Mouse (Mus musculus) E14TG2a.4 (cell line): ENCODE measurements around the gene Tmem178b.

ENCODE experiments used
- H3K27me3 ChIP-seq: 2 replicates; pipeline ENCODE4 v1.6.1; 2014; ENCODE audit warnings: low read length, control low read depth; ENCODE audit not compliant: insufficient read depth
- H3K36me3 ChIP-seq: 2 replicates; pipeline ENCODE4 v1.6.1; 2014; ENCODE audit warnings: low read length, control low read depth; ENCODE audit not compliant: insufficient read depth
- H3K4me1 ChIP-seq: replicated peaks from 2 replicates; pipeline ENCODE4 v1.6.1; 2014; ENCODE audit warnings: low read depth, low read length, control low read depth
- H3K4me3 ChIP-seq: replicated peaks from 2 replicates; pipeline ENCODE4 v1.5.1; 2014; ENCODE audit warnings: mild to moderate bottlenecking, low read length
- H3K9me3 ChIP-seq: 2 replicates; pipeline ENCODE4 v1.6.1; 2014; ENCODE audit warnings: low read length, control low read depth
- CTCF ChIP-seq: conservative IDR thresholded peaks from 2 replicates; pipeline ENCODE4 v1.5.1; 2014; ENCODE audit warnings: low read length
- NANOG ChIP-seq: IDR thresholded peaks from 2 replicates; pipeline ENCODE4 v1.6.1; 2014; ENCODE audit warnings: borderline replicate concordance, low read length, mixed read lengths
- POU5F1 ChIP-seq: IDR thresholded peaks from 2 replicates; pipeline ENCODE4 v1.6.1; 2014; ENCODE audit warnings: low read length, borderline replicate concordance

Tmem178b gene

DNA sequence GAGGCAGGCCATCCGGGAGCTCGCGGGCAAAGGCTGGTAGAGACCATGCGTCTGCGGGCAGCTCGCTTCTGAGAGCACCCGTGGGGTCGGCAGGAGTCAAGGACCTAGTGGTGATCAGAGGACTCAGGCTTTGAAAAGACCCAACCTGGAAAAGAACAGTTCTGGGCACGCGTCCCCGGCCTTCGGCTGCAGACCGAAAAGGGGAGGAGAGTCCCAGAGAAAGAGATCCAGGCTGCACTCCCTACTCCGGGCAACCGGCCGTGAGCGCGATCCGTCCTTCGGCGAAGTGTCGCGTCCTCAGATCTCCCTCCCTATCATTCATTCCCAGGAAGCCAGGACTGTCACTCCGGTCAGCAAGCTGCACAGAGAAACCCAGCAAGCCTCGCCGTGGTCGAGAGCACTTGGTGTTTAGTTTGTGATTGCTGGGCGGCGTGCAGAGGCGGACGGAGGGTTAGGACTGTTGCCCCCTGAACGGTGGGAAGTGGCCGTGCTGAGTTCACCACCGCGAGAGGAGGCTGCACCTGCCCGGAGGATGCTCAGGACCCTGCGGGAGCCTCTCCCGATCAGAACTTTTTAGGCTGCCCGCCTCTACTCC lies 668 bp upstream of the Tmem178b start:
- Histone ChIP-seq H3K27me3 (peaks cover 75% of the 10 kb centered on the region), H3K4me1 (peaks cover 38% of the 10 kb centered on the region), H3K9me3 (no peaks in the 10 kb centered on the region), H3K36me3 (no peaks in the 10 kb centered on the region), H3K4me3 (peak overlapping the region; percentile 84)
- no peak for TF ChIP-seq CTCF
- TF ChIP-seq POU5F1 = no peak
- TF ChIP-seq NANOG = no peak

DNA sequence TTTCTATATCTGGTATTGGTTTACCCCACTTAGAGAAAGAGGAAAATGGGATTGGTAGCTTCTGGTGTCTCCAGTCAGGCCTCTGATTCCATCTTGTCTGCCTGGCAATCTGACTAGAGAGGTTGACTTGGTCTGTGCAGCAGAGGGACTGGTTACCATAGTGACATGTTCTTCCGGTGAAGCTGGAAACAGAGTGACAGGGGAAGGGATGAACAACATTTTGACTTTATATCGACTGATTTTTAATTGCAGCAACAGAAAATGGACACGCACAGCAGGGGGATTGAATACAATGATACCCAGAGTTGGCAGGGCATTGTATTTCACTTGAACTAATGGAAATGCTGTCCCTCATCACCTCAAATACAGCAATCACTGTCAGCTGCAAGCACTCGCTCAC lies 2.1 kb downstream of the Tmem178b start:
- Histone ChIP-seq H3K9me3 (no peaks in the 10 kb centered on the region), H3K27me3 (peaks cover 54% of the 10 kb centered on the region), H3K4me1 (peaks cover 45% of the 10 kb centered on the region), H3K4me3 (no peak overlapping the region), H3K36me3 (no peaks in the 10 kb centered on the region)
- no peak for TF ChIP-seq NANOG
- no peak for TF ChIP-seq CTCF
- TF ChIP-seq POU5F1 = no peak

DNA sequence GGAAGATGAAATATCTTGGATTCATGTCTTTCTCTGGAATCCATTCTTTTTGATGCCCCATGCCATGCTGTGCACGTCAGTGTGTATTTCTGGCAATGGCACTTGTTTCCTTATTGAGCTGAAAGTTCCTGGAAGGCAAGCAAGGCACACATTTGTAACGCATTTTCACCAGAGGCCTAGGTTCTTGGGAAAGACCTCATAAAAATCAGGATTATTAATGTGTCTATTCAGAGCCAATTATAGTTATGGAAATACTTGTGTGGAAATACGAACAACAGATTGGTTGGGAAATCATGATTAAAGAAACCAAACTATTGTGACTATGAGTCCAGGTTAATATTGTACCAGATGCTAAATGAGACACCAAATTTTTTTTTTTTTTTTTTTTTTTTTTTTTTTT lies 3.4 kb downstream of the Tmem178b start:
- Histone ChIP-seq H3K4me1 (peaks cover 33% of the 10 kb centered on the region), H3K9me3 (no peaks in the 10 kb centered on the region), H3K36me3 (no peaks in the 10 kb centered on the region), H3K4me3 (no peak overlapping the region), H3K27me3 (peaks cover 42% of the 10 kb centered on the region)
- TF ChIP-seq CTCF (no peak), NANOG (no peak), POU5F1 (no peak)

DNA sequence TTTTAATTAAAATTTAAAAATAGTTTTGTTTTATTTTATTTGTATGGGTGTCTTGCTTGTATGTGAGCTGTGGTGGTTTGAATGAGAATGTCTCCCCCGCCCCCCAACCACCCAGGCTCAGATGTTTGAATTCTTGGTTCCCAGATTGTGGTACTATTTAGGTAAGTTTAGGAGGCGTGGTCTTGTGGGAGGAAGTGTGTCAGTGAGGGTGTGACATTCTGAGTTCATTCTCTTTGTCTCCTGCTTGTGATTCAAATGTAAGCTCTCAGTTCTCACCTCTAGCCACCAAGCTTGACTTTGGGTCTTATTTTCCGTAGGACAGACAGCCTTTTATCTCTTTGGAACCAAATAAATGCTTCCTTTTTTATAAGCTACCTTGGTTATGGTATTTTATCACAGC lies 17.7 kb downstream of the Tmem178b start:
- Histone ChIP-seq H3K4me1 (peaks cover 36% of the 10 kb centered on the region), H3K9me3 (0 out of 2 replicates have a peak, but pooled peaks cover 7% of the 10 kb centered on the region), H3K36me3 (no peaks in the 10 kb centered on the region), H3K4me3 (no peak overlapping the region), H3K27me3 (no peaks in the 10 kb centered on the region)
- TF ChIP-seq CTCF = no peak
- peak; percentile 42; the same call in 1 of the 2 replicates for TF ChIP-seq NANOG

DNA sequence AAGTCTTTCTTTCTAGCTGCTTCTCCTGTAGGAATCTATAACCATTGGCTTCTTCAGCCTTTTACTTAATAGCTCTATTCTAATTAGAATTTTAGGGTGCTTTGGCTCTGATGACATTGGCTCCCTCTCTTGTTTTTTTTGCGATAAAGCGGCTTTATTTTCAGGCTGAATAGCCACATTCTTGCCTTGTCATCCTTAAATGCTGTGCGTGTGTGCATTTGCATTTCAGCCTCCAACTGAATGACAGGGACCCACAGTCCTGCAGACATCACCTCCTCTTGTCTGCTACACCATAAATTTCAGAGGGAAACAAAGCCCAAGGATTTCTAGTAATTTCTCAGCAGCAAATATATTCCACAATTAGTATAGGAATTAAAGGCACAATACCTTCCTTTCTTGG lies 23.4 kb downstream of the Tmem178b start:
- no peaks in the 10 kb centered on the region for H3K9me3 ChIP-seq
- no peaks in the 10 kb centered on the region for H3K27me3 ChIP-seq
- no peak for TF ChIP-seq POU5F1
- TF ChIP-seq CTCF = no peak
- TF ChIP-seq NANOG = no peak
- H3K4me1 ChIP-seq = peaks cover 10% of the 10 kb centered on the region
- H3K4me3 ChIP-seq = no peak overlapping the region
- no peaks in the 10 kb centered on the region for H3K36me3 ChIP-seq

DNA sequence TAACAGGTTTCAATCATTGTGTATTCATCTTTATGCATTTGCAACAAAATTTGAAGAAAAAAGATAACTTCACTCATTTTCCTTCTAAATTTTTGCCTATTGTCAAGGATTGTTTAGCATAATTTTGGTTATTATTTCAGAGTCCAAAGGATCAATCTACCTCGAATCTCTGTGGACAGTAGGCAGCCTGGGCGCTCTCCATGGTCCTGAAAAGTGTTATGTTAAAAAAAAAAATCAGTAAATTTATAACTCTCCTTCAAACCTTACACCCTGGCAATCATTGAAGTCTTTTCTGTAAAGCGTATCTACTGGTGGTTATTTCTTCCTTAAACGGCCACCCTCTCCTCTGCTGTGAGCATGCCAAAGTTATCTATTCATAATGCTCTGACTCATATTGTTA lies 26.2 kb downstream of the Tmem178b start:
- Histone ChIP-seq H3K9me3 (no peaks in the 10 kb centered on the region), H3K27me3 (no peaks in the 10 kb centered on the region), H3K4me3 (no peak overlapping the region), H3K4me1 (peaks cover 4% of the 10 kb centered on the region; the same call in 1 of the 2 replicates), H3K36me3 (no peaks in the 10 kb centered on the region)
- TF ChIP-seq POU5F1 = no peak
- no peak for TF ChIP-seq NANOG
- TF ChIP-seq CTCF = no peak

DNA sequence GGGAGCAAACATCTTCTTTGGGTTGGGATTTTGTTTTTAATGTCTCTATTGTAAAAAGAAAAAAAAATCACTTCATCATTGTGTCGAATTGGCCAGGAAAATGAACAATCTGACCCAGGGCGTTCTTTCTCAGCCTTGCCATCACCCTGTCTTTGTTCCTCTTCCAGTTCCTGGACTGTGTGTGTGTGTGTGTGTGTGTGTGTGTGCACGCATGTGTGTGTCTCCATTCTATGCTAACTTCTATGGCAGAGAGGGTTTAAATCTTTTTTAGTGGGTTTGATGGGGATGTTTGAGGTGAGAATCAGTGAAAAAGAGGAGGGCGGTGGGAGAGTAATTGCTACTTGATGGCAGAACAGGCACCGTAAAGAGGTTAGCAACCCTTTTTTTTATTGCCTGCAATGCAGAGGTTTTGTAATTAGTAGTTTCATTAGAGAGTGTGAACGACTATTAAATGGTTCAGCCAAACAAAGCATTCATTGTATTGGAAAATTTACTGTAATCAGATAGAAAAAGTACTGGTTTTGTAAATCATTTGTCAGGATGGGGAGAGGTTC lies 30.2 kb downstream of the Tmem178b start:
- Histone ChIP-seq H3K27me3 (no peaks in the 10 kb centered on the region), H3K4me3 (no peak overlapping the region), H3K4me1 (peaks cover 4% of the 10 kb centered on the region; the same call in 1 of the 2 replicates), H3K9me3 (no peaks in the 10 kb centered on the region), H3K36me3 (no peaks in the 10 kb centered on the region)
- TF ChIP-seq CTCF = no peak
- no peak for TF ChIP-seq NANOG
- TF ChIP-seq POU5F1 = no peak

DNA sequence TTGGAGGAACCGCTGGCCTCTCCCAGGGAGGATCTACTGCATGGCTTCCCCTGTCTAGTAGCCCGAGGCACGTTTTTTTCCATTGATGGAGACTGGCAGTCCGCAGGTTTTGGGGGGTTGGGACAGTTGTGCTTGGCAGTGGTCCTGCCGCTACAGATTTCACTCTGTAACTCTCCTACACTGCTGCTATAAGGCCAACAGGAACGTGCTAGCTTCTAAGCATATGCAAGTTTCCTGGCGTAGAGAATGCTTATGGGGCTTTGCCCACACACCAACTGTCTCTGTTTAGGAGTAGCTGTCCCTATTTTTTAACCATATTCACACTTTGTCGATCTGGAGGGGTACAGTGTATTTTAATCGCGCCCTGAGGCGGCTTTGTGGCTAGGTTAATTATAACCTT lies 30.8 kb downstream of the Tmem178b start:
- Histone ChIP-seq H3K36me3 (no peaks in the 10 kb centered on the region), H3K4me3 (no peak overlapping the region), H3K27me3 (0 out of 2 replicates have a peak, but pooled peaks cover under 1% of the 10 kb centered on the region), H3K9me3 (no peaks in the 10 kb centered on the region), H3K4me1 (peaks cover 4% of the 10 kb centered on the region; the same call in 1 of the 2 replicates)
- TF ChIP-seq NANOG = no peak
- no peak for TF ChIP-seq POU5F1
- no peak for TF ChIP-seq CTCF
